Mouse (Mus musculus) forebrain, embryonic 15.5 days (tissue): ENCODE results near the gene Rhov. TPM values are rescaled to one million over a fixed set of nuclear protein-coding genes. Genes with fewer than 3 reads are reported as not detected.

Experiments
- ATAC-seq: fragments of 200-750 bp; cut with Nextera tagmentation; replicated peaks from 2 replicates; pipeline ENCODE4 v1.8.0; 2017; ENCODE audit warnings: mild to moderate bottlenecking, moderate TSS enrichment, moderate library complexity
- H3K27ac ChIP-seq: fragments of 300-500 bp; sonication (generic); replicated peaks from 2 replicates; pipeline ENCODE4 v1.5.1; 2015; ENCODE audit warnings: mild to moderate bottlenecking, inconsistent platforms
- H3K27me3 ChIP-seq: fragments of 300-500 bp; sonication (generic); 2 replicates; pipeline ENCODE4 v1.6.1; 2015; ENCODE audit warnings: inconsistent platforms
- H3K36me3 ChIP-seq: fragments of 300-500 bp; sonication (generic); 2 replicates; pipeline ENCODE4 v1.6.1; 2015; ENCODE audit warnings: mild to moderate bottlenecking, inconsistent platforms
- H3K4me1 ChIP-seq: fragments of 300-500 bp; sonication (generic); 2 replicates; pipeline ENCODE4 v1.6.1; 2015; ENCODE audit warnings: inconsistent platforms
- H3K4me2 ChIP-seq: fragments of 300-500 bp; sonication (generic); replicated peaks from 2 replicates; pipeline ENCODE4 v1.6.1; 2015; ENCODE audit warnings: mild to moderate bottlenecking, inconsistent platforms
- H3K4me3 ChIP-seq: fragments of 300-500 bp; sonication (generic); 2 replicates; pipeline ENCODE4 v1.5.1; 2015; ENCODE audit warnings: mild to moderate bottlenecking, inconsistent platforms
- H3K9ac ChIP-seq: fragments of 300-500 bp; sonication (generic); replicated peaks from 2 replicates; pipeline ENCODE4 v1.6.1; 2015; ENCODE audit warnings: mild to moderate bottlenecking, inconsistent platforms
- H3K9me3 ChIP-seq: fragments of 300-500 bp; sonication (generic); 2 replicates; pipeline ENCODE4 v1.6.1; 2016; ENCODE audit warnings: inconsistent platforms
- WGBS: fragments of 180-500 bp; shearing (Covaris S2); methylation state at CpG from one replicate; pipeline ENCODE4 v1.1.7; 2015; ENCODE audit warnings: mixed read lengths; 5-methylcytosine and 5-hydroxymethylcytosine counted together
- polyA plus RNA-seq: library from polyadenylated mRNA; unstranded; fragments of >200 nt; fragmentation: Nextera tagmentation; extraction: Ambion mirVana; gene quantifications from 2 replicates; pipeline ENCODE4 v1.2.1, GENCODE M21; 2015

Gene Rhov
- polyA plus RNA-seq, 1 experiment from 2014 or later: 24.0 TPM

DNA sequence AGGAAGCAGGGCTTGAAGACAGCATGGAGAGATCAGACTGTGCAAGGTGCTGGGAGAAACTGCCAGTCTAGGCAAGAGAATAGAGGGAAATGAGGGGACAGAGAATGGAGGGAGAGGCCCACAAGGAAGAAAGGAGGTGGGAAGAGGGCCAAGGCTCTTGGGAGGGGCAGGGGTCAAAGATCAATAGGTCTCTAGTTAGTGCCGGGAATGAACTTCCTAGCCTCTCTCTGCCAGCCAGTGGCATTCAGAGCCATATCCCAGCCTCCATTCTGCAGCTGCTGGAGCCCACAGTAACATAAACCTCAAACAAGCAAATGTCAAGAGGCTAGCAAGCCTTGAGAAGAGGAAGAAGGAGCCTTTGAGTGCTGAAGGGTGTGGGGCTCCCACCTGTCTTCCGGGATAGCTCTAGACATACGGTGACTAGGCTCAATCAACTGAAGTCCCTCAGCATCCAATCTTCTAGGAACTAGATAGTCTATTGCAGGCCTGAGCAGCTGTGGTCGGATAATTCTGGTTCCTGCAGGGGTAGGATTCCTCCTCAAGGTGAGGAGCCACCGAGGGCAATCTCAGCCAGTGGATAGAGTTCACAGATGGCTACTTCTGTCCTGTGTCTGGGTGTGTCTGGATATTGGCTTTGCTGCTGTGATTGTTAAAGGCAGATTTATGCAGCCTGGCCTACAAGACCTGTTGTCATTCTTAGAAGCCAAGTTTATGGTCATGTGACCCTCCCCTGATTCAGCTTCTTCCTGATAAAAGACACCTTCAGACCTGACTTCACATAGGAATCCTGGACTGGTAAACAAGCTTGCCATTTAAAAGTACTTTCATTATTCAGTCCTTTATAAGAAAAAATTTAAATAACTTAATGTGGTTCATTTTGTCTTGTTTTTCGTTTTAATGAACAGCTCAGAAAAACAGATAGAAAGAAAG lies 41.0 kb downstream of the Rhov start, which contains the start of gene Ppp1r14d:
Gene Ppp1r14d, minus strand, starts transcription at position 132 of the 930 bp plus-strand sequence.
- Histone ChIP-seq H3K9me3 (no peaks in the 10 kb centered on the region), H3K27me3 (peaks cover 5% of the 10 kb centered on the region; the same call in 1 of the 2 replicates), H3K4me1 (no peaks in the 10 kb centered on the region), H3K36me3 (no peaks in the 10 kb centered on the region), H3K4me2 (no peak within 1 kb of the TSS), H3K27ac (no peak within 1 kb of the TSS), H3K9ac (no peak within 1 kb of the TSS), H3K4me3 (no peak within 1 kb of the TSS)
- no peak for ATAC-seq
- 71% methylated on average over 6 of the region's 6 CpGs for WGBS

Other genes starting within 250 kb of the Rhov start
- gene Ccdc32, start 241.9 kb downstream of the Rhov start, polyA plus RNA-seq: 38.3 and 43.3 TPM in 2 replicates
- gene Rpusd2, start 236.5 kb downstream of the Rhov start, polyA plus RNA-seq: 4.6 and 5.4 TPM in 2 replicates
- 29.3 and 33.4 TPM in 2 replicates for gene Knl1, start 224.2 kb downstream of the Rhov start, polyA plus RNA-seq
- 18.7 and 24.0 TPM in 2 replicates for gene Rad51, start 158.5 kb downstream of the Rhov start, polyA plus RNA-seq
- 52.0 and 54.2 TPM in 2 replicates for gene Rmdn3, start 114.2 kb downstream of the Rhov start, polyA plus RNA-seq
- gene Gchfr, start 103.5 kb downstream of the Rhov start, polyA plus RNA-seq: 0.93 and 2.0 TPM in 2 replicates
- gene Gm14137, start 96.8 kb downstream of the Rhov start, polyA plus RNA-seq: 0.83 and 0.90 TPM in 2 replicates
- gene Zfyve19, start 62.7 kb downstream of the Rhov start, polyA plus RNA-seq: 64.7 and 66.6 TPM in 2 replicates
- 26.7 and 30.9 TPM in 2 replicates for gene Dnajc17, start 62.5 kb downstream of the Rhov start, polyA plus RNA-seq
- gene Ppp1r14d, start 41.4 kb downstream of the Rhov start, polyA plus RNA-seq: not detected in 2 replicates
- gene Spint1, start 33.9 kb downstream of the Rhov start, polyA plus RNA-seq: 0.31 and 0.56 TPM in 2 replicates
- gene Vps18, start 17.5 kb upstream of the Rhov start, polyA plus RNA-seq: 30.2 and 31.1 TPM in 2 replicates
- gene Dll4, start 54.5 kb upstream of the Rhov start, polyA plus RNA-seq: 4.0 and 4.1 TPM in 2 replicates
- gene Chac1, start 80.0 kb upstream of the Rhov start, polyA plus RNA-seq: 5.5 and 5.8 TPM in 2 replicates
- gene Ino80, start 206.4 kb upstream of the Rhov start, polyA plus RNA-seq: 3.4 TPM in 2 replicates